Mouse (Mus musculus) central nervous system, embryonic 11.5 days (tissue): Measurements from ENCODE around the gene Ascl5. TPM values are rescaled to one million over a fixed set of nuclear protein-coding genes. Genes with fewer than 3 reads are reported as not detected.

Experiments
- polyA plus RNA-seq: library from polyadenylated mRNA; depleted of rRNA; stranded (reverse); fragments of >200 nt; gene quantifications from 2 replicates; pipeline ENCODE4 v1.2.3, GENCODE M21; 2012; rRNA removed

Gene Ascl5
- 0.30 TPM in 1 of 2 replicates, not detected in the other for polyA plus RNA-seq

GRCm38 (mm10) chr1:136050312-136051012 is at the start of gene Ascl5:
Ascl5 (plus strand) TSS chr1:136050804.

GRCm38 (mm10) chr1:136006292-136006748 is 44.3 kb upstream of the Ascl5 start, which contains the start of gene Igfn1:
Igfn1 (minus strand) TSS chr1:136006342.

GRCm38 (mm10) chr1:136007211-136008158 is 43.1 kb upstream of the Ascl5 start, which contains the start of gene Tmem9:
Tmem9 (plus strand) TSS chr1:136008150.

GRCm38 (mm10) chr1:136052547-136052946 is 1.9 kb downstream of the Ascl5 start, which contains the start of gene Cacna1s:
Cacna1s (plus strand) TSS chr1:136052750.

Other genes starting within 250 kb of the Ascl5 start
- gene Lad1, start 232.2 kb upstream of the Ascl5 start, polyA plus RNA-seq = 0.44 and 1.3 TPM in 2 replicates
- 99.6 and 167 TPM in 2 replicates for gene Tnnt2, start 214.4 kb upstream of the Ascl5 start, polyA plus RNA-seq
- gene Pkp1, start 131.6 kb upstream of the Ascl5 start, polyA plus RNA-seq = 0.11 and 0.32 TPM in 2 replicates
- 0.07 and 0.16 TPM in 2 replicates for gene Igfn1, start 44.5 kb upstream of the Ascl5 start, polyA plus RNA-seq
- gene Tmem9, start 42.7 kb upstream of the Ascl5 start, polyA plus RNA-seq = 73.3 and 129 TPM in 2 replicates
- 0.13 and 2.4 TPM in 2 replicates for gene Cacna1s, start 1.9 kb downstream of the Ascl5 start, polyA plus RNA-seq
- gene Kif21b, start 80.6 kb downstream of the Ascl5 start, polyA plus RNA-seq = 33.3 and 35.9 TPM in 2 replicates
- 0.84 and 1.9 TPM in 2 replicates for gene Mroh3, start 162.0 kb downstream of the Ascl5 start, polyA plus RNA-seq
- gene Inava, start 183.5 kb downstream of the Ascl5 start, polyA plus RNA-seq = 20.2 and 25.2 TPM in 2 replicates
- 0.05 TPM in 1 of 2 replicates, not detected in the other for gene Gpr25, start 210.1 kb downstream of the Ascl5 start, polyA plus RNA-seq